Mouse (Mus musculus) megakaryocyte, embryonic 14.5 days (primary cell): Measurements from ENCODE around the gene Praf2. TPM values are rescaled to one million over a fixed set of nuclear protein-coding genes. Genes with fewer than 3 reads are reported as not detected.
A peak's percentile ranks its signal among the peaks of the same experiment; 100 is the strongest.

Experiments
- H3K27me3 ChIP-seq: replicated peaks from 2 replicates; pipeline ENCODE3; 2012; ENCODE audit warnings: inconsistent platforms
- H3K36me3 ChIP-seq: replicated peaks from 2 replicates; pipeline ENCODE3; 2012; ENCODE audit warnings: low read length, inconsistent platforms, mixed read lengths
- H3K4me1 ChIP-seq: 2 replicates; pipeline ENCODE4 v1.6.1; 2012; ENCODE audit warnings: inconsistent platforms
- H3K4me3 ChIP-seq: replicated peaks from 2 replicates; pipeline ENCODE3; 2012; ENCODE audit warnings: moderate library complexity, mild to moderate bottlenecking, inconsistent platforms
- H3K9me3 ChIP-seq: 2 replicates; pipeline ENCODE4 v1.6.1; 2012; ENCODE audit warnings: inconsistent platforms
- FLI1 ChIP-seq: IDR thresholded peaks from 2 replicates; pipeline ENCODE4 v1.6.1; 2012; ENCODE audit warnings: low read length, inconsistent platforms, mixed read lengths
- GATA1 ChIP-seq: IDR thresholded peaks from 3 replicates; pipeline ENCODE4 v1.6.1; 2012; ENCODE audit warnings: mixed read lengths, low read length, inconsistent platforms, borderline replicate concordance
- polyA plus RNA-seq: library from polyadenylated mRNA; stranded (reverse); fragments of >175 nt; gene quantifications from 2 replicates; pipeline ENCODE4 v1.2.3, GENCODE M21; 2012; ENCODE audit warnings: low replicate concordance; ENCODE audit not compliant: insufficient read depth

Gene Praf2
- polyA plus RNA-seq, 1 experiment: 28.2 TPM

DNA sequence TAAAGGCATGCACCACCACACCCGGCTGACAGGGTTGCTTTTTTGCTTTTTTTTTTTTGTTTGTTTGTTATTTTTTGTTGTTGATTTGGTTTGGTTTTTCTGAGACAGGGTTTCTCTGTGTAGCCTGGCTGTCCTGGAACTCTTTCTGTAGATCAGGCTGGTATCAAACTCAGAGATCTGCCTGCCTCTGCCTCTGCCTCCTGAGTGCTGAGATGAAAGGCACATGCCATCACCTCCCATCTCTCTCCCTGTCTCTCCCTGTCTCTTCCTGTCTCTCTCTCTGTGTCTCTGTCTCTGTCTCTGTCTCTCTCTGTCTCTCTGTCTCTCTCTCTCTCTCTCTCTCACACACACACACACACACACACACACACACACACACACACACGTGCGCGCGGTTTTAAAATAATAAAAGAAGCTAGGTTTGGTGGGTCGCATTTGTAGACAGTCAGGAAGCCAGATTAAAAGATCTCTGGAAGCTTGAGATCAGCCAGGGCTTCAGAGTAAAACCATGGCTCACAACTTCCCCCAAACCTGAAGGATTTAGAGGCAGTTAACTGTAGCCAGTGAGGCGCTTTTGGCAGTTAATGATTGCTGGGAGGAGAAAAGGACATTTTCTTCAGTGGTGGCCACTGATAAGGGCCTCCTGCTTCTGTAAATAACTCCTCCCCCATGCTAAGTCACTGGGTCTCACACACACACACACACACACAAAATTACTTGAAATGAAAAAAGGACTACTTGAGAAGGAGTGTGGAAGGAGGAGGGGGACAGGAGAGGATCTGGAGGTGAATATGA lies 50.4 kb downstream of the Praf2 start:
- H3K9me3 ChIP-seq: no peaks in the 10 kb centered on the region
- H3K36me3 ChIP-seq: peaks cover 17% of the 10 kb centered on the region
- H3K4me3 ChIP-seq: peak overlapping the region; percentile 78
- no peaks in the 10 kb centered on the region for H3K27me3 ChIP-seq
- H3K4me1 ChIP-seq: peaks cover 28% of the 10 kb centered on the region
- TF ChIP-seq GATA1: no peak; the same call in 2 of the 3 replicates
- no peak for TF ChIP-seq FLI1

DNA sequence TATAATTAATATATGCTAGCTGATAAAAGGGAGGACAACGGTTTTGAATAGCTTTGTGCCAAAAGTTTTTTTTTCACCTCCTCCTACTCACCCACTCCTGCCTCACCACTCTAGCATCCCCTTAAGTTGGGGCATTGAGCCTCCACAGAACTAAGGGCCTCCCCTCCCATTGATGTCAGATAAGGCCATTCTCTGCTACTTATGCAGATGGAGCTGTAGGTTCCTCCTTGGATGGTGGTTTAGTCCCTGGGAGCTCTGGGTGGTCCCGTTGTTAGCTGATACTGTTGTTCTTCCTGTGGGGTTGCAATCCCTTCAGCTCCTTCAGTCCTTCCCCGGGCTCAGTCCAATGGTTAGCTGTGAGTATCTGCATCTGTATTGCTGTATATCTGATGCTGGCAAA lies 51.1 kb downstream of the Praf2 start:
- Histone ChIP-seq H3K27me3 (no peaks in the 10 kb centered on the region), H3K4me1 (peaks cover 28% of the 10 kb centered on the region), H3K36me3 (peaks cover 11% of the 10 kb centered on the region), H3K9me3 (no peaks in the 10 kb centered on the region), H3K4me3 (no peak overlapping the region)
- TF ChIP-seq GATA1: no peak
- TF ChIP-seq FLI1: no peak

Other genes with a start within 250 kb of the Praf2 start
- gene Foxp3, start 154.8 kb upstream of the Praf2 start, polyA plus RNA-seq: 3.1 TPM in 1 of 2 replicates, not detected in the other
- gene Ppp1r3f, start 154.2 kb upstream of the Praf2 start, polyA plus RNA-seq: 0.54 and 1.3 TPM in 2 replicates
- 19.9 and 25.1 TPM in 2 replicates for gene Ccdc22, start 122.9 kb upstream of the Praf2 start, polyA plus RNA-seq
- gene Cacna1f, start 121.4 kb upstream of the Praf2 start, polyA plus RNA-seq: 0.03 TPM in 1 of 2 replicates, not detected in the other
- 1.4 TPM in 1 of 2 replicates, not detected in the other for gene Syp, start 90.0 kb upstream of the Praf2 start, polyA plus RNA-seq
- 3.0 and 5.9 TPM in 2 replicates for gene Prickle3, start 71.2 kb upstream of the Praf2 start, polyA plus RNA-seq
- 18.5 and 29.3 TPM in 2 replicates for gene Plp2, start 57.0 kb upstream of the Praf2 start, polyA plus RNA-seq
- not detected in 2 replicates for gene Magix, start 47.2 kb upstream of the Praf2 start, polyA plus RNA-seq
- 2.4 TPM in 1 of 2 replicates, not detected in the other for gene Gpkow, start 31.3 kb upstream of the Praf2 start, polyA plus RNA-seq
- gene Wdr45, start 14.1 kb upstream of the Praf2 start, polyA plus RNA-seq: 8.7 and 24.6 TPM in 2 replicates
- gene Gm45208, start 6.2 kb upstream of the Praf2 start, polyA plus RNA-seq: 12.9 TPM in 1 of 2 replicates, not detected in the other
- 8.5 and 31.6 TPM in 2 replicates for gene Ccdc120, start 22.5 kb downstream of the Praf2 start, polyA plus RNA-seq
- 17.5 and 17.8 TPM in 2 replicates for gene Tfe3, start 34.1 kb downstream of the Praf2 start, polyA plus RNA-seq
- 7.5 and 16.3 TPM in 2 replicates for gene Gripap1, start 61.3 kb downstream of the Praf2 start, polyA plus RNA-seq
- gene Kcnd1, start 93.8 kb downstream of the Praf2 start, polyA plus RNA-seq: 0.15 TPM in 1 of 2 replicates, not detected in the other
- 89.2 and 180 TPM in 2 replicates for gene Otud5, start 112.9 kb downstream of the Praf2 start, polyA plus RNA-seq
- gene Pim2, start 149.8 kb downstream of the Praf2 start, polyA plus RNA-seq: 177 and 348 TPM in 2 replicates
- 99.5 and 147 TPM in 2 replicates for gene Slc35a2, start 155.6 kb downstream of the Praf2 start, polyA plus RNA-seq
- gene Pqbp1, start 170.8 kb downstream of the Praf2 start, polyA plus RNA-seq: 135 and 223 TPM in 2 replicates
- 139 and 161 TPM in 2 replicates for gene Timm17b, start 170.9 kb downstream of the Praf2 start, polyA plus RNA-seq
- not detected in 2 replicates for gene Gm10491, start 179.4 kb downstream of the Praf2 start, polyA plus RNA-seq
- gene Gm10490, start 181.1 kb downstream of the Praf2 start, polyA plus RNA-seq: not detected in 2 replicates
- 1.4 and 3.8 TPM in 2 replicates for gene Pcsk1n, start 191.4 kb downstream of the Praf2 start, polyA plus RNA-seq
- gene Eras, start 200.2 kb downstream of the Praf2 start, polyA plus RNA-seq: not detected in 2 replicates
- 0.96 and 16.9 TPM in 2 replicates for gene Hdac6, start 219.4 kb downstream of the Praf2 start, polyA plus RNA-seq
- gene Gata1, start 249.6 kb downstream of the Praf2 start, polyA plus RNA-seq: 227 and 1,046 TPM in 2 replicates